Mouse (Mus musculus): ENCODE results near the gene Lmx1a.

Gene Lmx1a

DNA sequence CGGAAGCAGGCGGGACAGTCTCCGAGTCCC, at the start of gene Lmx1a:
TSS of gene Lmx1a (plus strand) at position 6 of the 30 bp plus-strand sequence.
- DNase-seq (ENCODE audit: low read depth, low spot score): no peak

DNA sequence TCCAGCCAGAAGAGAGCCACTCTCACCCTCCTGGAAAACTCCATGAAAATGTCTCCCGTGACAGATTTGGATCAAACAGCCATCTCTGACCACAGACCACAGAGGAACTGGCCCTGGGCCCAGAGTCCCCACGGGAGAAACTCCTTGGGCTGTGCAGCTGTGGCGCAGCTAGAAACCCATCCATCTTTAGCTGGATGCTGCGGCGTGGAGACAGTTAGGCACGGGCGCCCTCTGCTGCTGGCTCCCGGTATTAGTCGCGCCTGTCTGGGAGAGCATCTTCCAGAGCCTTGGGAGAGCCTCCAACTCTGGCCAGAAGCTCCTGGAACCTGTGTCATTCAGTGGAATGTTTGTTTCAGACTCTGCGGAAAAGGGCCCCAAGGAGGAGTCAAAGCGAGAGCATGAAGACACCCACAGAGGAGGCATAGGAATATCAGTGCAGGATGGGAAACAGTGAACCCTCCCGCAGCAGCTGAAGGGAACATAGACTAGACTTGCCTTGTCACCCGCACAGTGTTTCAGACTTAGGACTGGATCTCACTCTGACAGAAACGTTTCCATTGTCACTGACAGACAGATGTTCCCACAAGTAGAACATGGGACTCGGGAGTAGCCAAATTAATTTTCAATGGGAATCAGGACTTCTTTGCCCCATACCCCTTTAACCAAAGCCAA, 44.0 kb upstream of the Lmx1a start:
- DNase-seq (ENCODE audit: low read depth, low spot score): peak; percentile 81

DNA sequence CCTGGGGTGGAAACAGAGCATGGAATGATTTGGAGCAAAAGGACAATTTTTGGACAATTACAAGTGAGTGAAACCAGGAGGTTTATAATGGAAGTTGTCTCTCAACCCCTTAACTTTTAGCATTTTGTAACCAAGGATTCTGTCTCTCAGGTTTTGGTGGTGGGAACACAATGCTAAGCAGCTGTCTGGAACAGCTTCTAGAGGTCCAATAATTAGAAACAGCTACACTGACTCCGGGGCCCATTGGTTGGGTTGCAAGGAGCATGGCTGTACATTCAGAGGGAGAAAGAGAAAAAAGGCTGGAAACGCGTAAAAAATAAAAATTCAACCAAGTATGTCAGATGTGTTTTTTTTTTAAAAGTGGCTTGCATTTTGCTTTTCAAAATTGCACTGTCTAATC, 40.4 kb upstream of the Lmx1a start:
- no peak for DNase-seq (ENCODE audit: low read depth, low spot score)

DNA sequence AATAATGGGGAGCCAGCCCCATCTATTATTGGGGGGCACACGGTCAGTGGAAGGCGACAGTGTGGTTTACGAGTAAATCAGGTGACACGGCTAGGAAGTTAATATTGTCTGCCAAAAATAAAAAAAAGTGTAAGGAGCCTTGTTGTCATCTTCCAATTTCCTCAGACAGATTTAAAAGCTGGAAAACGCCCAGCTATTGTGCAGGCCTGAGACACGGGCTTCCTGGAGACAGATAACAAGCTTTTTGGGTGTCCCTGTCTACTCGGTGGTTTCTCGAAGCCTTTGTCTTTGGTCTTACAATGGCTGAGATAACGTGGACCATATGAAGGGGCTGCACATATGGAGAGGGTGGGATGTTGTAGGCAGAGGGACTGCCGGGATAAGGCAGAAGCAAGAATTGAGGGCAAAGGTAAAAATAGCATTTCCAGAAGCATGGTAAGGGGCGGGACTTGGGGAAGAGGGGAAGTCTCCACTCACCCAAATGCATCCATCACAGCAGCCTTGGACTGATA, 39.9 kb upstream of the Lmx1a start:
- DNase-seq (ENCODE audit: low read depth, low spot score): no peak

DNA sequence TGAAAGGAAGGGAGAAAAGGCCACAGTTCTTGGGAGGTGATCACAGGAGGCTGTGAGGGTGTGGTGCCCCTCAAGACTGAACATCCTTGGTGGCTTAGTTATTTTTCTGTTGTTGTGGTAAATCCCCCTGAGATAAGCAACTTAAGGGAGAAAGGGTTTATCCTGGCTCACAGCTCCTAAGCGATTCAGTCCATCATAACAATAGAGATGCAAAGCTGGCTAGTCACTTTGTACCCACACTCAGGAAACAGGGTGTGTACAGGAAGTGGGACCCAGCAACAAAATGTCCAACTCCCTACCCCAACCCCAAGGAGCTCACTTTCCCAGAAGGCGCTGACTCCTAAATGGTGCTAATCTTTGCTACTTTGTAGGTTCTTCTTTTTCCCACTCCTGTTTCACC, 36.7 kb upstream of the Lmx1a start:
- DNase-seq (ENCODE audit: low read depth, low spot score): no peak

DNA sequence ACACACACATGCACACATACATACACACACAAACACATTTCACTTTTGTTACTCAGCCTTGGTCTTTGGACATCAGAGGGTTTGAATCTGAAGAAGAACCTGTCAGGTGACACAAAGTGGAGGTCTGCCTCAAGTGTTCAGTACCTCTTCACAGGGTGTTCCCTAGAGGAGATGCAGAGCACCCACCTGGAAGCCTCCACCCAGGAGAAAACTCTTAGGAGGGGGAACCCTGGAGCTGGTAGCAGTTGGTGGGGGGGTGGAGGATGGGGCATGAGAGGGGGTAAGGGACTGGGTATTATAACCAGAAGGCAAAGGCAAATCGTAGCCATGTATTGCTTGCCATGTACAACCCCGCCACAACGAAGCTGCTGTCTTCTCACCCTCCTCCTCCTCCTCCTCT, 30.0 kb upstream of the Lmx1a start:
- DNase-seq (ENCODE audit: low read depth, low spot score): no peak

DNA sequence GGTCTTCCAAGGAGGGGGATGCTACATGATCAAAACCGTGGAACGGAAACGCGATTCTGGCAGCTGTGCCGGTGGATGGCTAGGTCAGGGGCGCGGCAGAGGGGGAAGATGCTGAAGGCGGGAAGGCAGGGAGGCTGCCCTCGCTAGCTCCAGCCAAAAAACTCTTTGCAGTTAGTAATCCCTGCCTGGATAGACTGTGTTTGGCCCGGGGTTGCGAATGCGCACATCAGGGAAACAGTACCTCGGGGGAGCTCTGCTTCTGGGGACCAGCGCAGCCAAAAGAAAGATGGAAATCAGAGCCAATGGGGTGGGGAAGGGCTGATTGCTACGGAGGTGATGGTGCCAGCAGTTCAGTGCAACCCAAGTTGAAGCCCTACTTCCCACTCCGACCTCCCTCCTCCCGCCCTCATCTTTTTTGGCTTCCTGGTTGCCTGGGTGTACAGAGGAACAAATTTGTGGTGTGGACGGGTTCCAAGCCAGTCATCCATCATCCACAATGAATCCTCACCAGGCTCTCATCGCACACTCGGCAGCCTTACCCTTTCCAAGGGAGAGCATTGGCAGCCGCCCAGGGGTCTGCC, 28.4 kb upstream of the Lmx1a start:
- DNase-seq (ENCODE audit: low read depth, low spot score): peak; percentile 37

DNA sequence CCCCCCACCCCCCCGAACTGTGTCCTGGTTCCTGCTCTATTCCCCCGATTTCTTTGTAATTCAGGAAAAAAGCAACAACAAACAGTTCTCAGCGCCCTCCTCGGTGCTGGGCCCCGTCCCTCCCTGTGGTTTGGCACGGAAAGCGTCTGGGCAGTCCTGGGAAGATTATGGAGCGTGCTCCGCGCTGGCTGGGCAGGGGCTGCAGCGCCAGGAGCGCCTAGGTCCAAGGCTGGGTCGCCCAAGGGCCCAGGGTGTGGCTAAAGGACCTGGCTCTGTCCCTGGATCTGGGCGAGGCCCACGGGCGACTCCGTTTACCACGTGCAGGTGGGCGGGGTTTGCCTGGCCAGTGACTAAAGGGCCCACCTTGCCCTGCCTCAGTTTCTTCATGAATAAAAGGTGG, 27.9 kb upstream of the Lmx1a start:
- no peak for DNase-seq (ENCODE audit: low read depth, low spot score)

DNA sequence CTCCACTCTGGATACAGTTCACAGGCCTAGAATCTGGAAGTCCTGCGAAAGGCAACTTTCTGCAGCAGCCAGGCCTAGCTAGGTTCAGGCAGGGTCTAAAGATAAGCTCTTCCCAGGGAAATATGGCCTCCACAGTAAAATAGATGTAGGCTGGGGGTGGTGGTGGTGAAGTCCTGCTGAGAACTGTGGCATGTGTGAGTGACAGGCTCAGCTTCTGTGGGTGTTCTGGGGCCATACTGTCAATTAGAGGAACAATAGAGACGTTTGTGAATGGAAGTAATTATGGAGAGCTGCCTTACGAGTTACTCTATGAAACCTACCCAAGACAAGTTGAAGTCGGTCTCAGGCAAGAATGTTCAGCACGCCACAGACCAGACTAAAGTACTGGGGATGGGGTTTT, 25.9 kb upstream of the Lmx1a start:
- no peak for DNase-seq (ENCODE audit: low read depth, low spot score)

DNA sequence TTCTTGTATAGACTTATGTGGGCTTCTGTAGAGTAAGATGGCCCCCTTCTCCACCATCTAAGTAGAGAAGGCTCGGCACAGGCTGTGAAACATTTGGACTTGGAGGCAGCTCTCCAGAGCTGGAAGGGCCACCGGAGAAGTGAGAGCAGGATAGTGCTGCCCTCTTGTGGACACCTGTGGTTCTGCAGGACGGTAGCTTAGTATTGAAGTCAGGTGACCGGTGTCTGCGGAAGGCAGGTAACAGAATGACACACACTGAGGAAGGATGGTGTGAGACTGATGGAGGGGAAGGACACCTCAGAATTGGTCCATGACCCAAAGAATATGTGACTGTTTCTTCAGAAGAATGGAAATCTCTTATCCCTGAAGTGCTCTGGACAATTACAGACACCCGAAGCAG, 19.2 kb upstream of the Lmx1a start:
- DNase-seq (ENCODE audit: low read depth, low spot score): peak; percentile 74

DNA sequence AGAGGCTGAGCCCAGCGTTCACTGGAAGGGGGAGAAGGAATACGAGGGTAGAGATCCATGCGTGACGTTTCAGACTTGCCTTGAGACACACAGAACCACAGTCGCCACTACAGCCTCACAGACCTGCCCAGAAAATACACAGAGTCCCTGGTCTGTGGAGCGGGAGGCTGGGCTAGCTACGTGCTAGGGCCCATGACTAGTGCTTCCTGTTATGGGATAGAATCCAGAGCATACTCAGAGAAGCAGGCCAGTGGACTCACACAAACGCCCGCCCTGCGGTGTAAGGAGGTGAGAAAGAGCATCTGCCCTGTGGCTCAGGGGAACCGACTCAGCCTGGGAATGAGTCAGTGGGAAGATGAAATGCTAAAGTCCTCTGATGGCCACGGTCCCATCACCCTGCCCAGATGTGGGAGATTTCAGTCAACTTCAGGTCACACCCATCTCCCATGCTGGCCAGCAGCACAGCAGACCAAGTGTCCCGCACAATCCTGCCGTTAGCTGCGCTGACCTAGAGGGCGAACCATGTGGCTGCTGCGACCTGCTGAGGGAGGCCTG, 16.5 kb upstream of the Lmx1a start:
- DNase-seq (ENCODE audit: low read depth, low spot score): no peak

DNA sequence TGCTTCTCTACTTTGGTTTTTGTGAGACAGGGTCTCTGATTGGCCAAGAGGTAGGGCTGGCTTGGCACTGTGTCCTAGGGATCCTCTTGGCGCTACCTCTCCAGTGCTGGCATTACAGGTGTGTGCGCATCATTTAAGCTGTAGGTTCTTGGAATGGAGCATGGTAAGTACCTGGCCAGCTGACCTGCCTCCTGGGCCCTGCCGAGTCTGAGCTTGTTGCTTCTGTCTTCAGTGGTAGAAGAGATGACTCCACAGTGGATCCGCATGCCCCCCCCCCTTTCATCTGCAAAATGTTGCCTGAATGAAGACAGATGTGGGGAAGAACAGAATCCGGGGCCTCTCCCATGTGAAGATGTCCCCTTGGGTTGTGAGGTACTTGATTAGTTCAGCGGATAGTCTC, 10.0 kb upstream of the Lmx1a start:
- DNase-seq (ENCODE audit: low read depth, low spot score): no peak

DNA sequence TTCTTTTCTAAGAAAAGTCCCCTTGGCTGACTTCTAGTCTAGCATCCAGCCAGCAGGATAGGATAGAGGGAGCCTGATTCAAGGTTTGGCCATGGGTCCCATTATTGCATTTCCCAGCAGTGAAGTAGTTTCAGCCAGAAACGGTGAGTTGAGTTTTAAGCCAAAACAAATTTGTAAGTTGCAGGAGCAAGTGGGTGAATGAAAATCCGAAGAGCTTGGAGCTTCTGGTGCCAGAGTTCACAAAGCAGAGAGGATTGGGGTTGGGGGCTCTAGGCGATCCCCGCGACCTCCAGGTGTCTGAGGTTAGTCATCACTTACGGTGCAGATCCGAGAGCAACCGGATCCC, 1.1 kb upstream of the Lmx1a start:
- DNase-seq (ENCODE audit: low read depth, low spot score): no peak

DNA sequence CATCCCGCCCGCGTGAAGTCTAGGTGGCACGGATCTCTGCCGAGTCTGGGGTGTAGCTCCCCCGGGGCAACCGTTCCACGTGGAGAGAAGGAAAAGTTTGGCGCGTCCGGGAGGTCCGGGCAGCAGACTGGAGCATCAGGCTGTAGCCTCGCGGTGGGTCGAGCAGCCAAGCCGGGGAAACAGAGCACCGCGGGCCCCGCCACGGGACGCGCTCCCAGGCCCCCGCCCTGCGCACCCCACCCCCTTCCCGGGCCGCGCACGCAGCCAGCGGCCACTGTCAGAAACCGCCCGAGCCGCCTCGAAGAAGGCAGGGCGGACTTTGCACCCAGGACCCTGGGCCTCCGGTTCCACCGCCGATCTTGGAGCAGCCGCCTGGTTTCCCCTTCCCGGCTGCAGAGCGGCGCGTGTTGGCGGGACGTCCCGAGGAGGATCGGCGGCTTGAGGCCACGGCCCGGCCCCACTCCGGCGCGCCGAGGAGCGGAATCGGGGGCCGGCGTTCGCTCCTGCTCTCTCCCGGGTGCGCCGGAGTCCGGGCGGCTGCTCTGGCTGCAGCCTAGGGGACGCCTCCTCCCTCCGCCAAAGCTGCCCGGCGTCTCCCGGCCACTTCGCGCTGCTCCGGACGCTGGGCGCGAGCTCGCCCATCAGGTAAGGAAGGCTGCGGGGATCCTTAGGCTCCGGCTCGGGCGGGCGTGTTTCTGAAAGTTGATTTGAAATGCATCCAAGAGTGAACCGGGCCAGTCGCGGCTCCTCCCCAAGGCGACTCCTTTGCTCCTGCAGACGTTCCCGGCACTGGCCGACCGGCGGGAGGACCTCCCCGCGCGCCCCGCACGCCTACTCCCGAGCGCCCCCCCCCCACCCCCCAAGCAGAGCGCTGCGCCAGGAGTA, 448 bp upstream of the Lmx1a start:
- no peak for DNase-seq (ENCODE audit: low read depth, low spot score)

DNA sequence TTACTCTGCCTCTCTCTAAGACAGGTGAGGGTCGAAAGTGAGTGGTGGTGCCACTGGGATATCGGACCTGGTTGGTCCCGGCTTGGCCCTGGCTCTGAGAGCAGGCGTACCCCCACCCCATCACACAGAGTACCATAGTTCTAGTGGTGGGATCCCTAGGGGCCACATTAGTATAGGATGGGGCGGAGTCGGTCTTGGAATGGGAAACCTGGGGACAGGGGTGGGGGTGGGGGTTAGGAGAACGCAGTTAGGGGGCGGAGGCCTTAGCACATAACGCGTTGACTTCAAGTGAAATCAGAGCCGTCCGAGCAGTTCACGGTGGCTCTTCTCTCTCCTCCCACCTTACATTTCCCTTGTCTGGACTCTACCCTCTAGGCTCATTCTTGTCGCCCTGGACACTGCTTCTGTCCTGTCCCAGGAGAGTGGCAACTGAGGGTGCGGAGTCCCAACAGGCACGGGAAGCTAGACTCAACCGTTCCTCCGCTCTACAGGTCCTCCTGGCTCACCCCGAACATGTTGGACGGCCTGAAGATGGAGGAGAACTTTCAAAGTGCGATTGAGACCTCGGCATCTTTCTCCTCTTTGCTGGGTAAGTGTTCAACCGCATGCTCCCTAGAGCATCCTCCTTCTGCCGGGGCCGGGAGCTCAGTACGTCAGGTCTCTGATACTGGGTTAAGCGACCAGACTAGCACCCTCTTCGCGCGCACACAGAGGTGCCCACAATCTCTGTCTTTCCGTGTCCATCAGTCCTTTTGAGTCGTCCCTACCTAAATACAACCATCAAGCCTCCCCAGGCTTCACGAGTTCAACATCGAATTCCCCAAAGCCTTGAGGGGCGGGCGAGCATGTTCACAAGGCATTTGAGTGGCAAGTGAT, 463 bp downstream of the Lmx1a start:
- DNase-seq (ENCODE audit: low read depth, low spot score): no peak

DNA sequence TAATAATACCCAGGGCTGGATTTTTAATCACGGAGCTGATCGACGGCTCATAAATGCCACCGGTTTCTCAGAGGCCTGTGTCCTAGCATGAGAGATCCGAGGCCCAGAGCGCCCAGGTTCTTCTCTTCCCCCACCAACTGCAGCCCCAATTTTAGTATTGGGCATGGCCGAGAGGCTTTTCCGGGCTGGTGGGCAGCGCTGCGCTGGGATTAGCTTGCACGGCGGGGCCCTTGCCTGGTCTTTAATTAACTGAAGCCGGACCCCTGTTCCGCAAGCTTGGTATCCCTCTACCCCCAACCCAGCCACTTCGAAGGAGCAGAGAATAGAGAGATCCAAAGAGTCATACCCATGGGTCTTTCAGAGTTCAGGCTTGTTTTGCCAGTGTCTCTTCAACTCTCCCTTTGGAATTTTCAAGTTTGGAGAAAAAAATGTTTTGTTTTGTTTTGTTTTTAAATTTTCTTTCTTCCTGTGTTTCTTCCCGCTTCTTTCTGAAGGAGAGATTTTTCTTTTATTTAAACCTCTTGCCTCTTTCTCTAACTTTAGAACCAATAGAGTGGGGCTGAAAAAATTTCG, 1.2 kb downstream of the Lmx1a start:
- no peak for DNase-seq (ENCODE audit: low read depth, low spot score)

DNA sequence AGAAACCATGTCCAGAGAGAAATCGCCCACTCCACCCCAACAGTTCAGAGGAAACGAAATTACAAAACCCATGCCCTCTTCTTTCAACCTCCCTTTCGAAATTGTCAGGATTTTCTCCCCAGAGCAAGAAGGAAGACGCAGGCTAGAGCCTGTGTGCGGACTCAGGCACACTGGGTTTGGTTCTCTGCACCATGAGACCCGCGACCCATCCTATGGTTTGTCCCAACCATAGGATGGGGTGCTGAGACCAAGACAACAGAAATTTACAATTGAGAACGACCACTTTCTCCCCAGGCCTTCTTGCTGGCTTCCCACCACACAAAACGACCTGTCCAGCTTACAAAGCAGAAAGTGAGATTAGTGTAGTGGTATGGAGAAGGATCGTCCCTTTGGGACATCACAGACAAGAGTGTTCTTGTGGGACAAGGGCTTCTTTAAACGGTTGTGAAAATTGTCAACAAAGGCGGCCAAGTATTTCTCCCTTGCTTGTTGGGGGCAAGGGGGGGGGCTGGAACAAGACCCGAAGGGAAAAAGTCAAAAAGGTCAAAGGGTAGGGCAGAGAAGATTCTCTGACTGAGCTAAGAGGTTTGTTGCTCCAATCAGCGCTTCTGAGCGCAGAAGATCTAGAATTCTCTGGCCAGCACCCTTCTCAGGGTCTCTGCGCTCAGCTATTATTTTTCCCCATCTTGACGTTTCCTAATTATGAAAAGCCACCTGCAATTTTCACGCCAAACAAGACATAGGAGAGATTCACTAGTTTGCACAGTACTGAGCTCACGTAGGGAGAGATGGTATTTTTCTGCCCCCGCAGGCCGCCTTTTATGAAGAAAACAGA, 1.9 kb downstream of the Lmx1a start:
- DNase-seq (ENCODE audit: low read depth, low spot score): no peak

DNA sequence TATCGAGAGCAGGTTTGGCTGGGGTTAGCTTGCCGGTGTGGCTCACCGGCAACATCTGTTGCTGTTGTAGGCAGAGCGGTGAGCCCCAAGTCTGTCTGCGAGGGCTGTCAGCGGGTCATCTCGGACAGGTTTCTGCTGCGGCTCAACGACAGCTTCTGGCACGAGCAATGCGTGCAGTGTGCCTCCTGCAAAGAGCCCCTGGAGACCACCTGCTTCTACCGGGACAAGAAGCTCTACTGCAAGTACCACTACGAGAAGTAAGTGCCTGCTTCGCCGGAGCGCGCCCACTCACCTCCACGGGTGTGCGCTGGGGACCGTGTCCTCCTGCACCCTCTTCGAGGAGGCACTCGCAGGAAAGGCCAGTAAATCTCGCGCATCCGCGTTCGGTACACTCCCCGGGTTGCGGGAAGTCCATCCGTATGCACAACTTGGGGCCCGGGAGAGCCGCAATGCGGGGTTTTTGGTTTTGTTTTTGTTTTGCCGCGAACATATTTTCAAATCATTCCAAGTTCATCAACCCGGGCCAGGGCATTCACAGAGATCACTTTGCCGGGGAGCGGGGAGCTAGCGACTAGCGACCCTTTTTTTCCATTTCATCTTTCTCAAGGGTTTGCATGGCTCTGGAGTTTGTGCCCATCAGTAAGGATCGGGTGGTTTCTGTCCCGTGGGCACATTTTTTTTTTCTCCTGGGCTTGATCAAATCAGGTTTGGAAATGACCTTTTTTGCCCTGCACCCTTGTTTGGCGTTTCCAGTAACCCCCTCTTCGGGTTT, 3.1 kb downstream of the Lmx1a start:
- no peak for DNase-seq (ENCODE audit: low read depth, low spot score)

DNA sequence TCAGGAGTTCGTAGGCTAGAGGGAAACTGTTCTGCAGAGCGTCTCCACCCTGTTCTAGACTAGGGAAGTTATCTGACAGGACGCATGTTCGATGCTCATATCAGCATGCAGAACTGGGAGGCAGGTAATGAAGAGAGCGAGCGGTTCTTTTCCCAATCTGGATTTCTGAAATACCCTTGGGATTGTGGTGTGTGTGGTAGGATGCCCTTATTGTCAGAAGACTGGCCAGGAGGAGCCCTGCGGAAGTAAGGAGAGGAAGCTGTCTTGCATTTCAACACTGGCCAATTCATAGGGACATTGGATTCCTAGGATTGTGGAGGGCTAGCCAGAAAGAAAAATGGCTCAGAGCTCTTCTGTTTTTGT, 3.6 kb downstream of the Lmx1a start:
- no peak for DNase-seq (ENCODE audit: low read depth, low spot score)

DNA sequence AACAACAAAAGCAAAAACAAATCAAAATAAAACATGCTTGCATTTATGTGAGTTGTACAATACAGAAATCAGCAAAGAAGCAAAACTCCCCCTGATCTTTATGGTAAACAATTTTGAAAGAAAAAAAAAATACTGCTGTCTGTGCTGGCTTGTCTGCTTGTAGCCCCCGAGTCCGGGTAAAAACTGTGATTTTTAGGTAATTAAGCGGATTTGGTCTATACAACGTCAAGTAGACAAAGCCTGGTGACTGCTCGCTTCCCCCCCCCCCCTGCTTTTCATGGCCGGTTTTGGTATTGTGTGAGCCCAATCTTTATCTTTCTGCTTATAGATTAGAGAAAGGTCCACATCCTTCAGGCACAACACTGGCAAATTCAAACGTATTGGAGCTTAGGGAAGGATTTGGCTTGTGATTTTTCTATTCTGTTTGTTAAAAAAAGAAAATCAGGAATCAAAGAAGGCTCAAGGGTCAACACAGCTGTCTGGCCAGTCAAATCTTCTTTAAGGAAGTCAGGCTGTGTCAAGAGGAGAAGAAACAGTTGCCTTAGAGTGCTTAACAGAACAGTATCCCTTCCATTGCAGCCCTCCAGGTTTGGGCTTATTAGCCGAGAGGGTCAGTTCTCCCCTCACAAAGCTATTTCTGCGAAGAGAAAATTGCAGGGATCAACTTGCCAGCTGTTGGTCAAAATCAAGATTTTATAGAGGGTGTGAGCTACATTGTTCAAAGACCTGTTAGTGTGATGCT, 4.6 kb downstream of the Lmx1a start:
- no peak for DNase-seq (ENCODE audit: low read depth, low spot score)
